Mouse (Mus musculus): Measurements from ENCODE around the gene Mipep.

Gene Mipep

GRCm38 (mm10) chr14:60784427-60785315, at the start of gene Mipep:
TSS of gene Mipep (plus strand) at chr14:60784573.
- peak; percentile 87 for DNase-seq

- DNase-seq = peak; percentile 72 to 78
These were observed 49.2 kb upstream of the Mipep start for GRCm38 (mm10) chr14:60735206-60735605.

GRCm38 (mm10) chr14:60735848-60736547, 48.4 kb upstream of the Mipep start:
- no peak for DNase-seq

- DNase-seq = peak in 1 of 2 experiments; percentile 38
These were observed 47.7 kb upstream of the Mipep start for GRCm38 (mm10) chr14:60736591-60737192.

GRCm38 (mm10) chr14:60737202-60737611, 47.2 kb upstream of the Mipep start:
- no peak for DNase-seq

- DNase-seq = no peak
These were observed 45.9 kb upstream of the Mipep start for GRCm38 (mm10) chr14:60738434-60738938.

GRCm38 (mm10) chr14:60739155-60739554, 45.2 kb upstream of the Mipep start:
- DNase-seq = no peak

- DNase-seq = peak; percentile 35 to 51
These were observed 44.8 kb upstream of the Mipep start for GRCm38 (mm10) chr14:60739616-60740015.

GRCm38 (mm10) chr14:60740507-60740906, 43.9 kb upstream of the Mipep start:
- no peak for DNase-seq

- DNase-seq = peak; percentile 55 to 65
These were observed 43.3 kb upstream of the Mipep start for GRCm38 (mm10) chr14:60741033-60741432.

GRCm38 (mm10) chr14:60741490-60741981, 42.8 kb upstream of the Mipep start:
- peak; percentile 96 for DNase-seq

- DNase-seq = no peak
These were observed 40.7 kb upstream of the Mipep start for GRCm38 (mm10) chr14:60743681-60744080.

GRCm38 (mm10) chr14:60745201-60745600, 39.2 kb upstream of the Mipep start:
- no peak for DNase-seq

- DNase-seq = no peak
These were observed 38.2 kb upstream of the Mipep start for GRCm38 (mm10) chr14:60746141-60746540.

GRCm38 (mm10) chr14:60747154-60747870, 37.1 kb upstream of the Mipep start:
- DNase-seq = no peak

GRCm38 (mm10) chr14:60749880-60750279, 34.5 kb upstream of the Mipep start:
- no peak for DNase-seq

- DNase-seq = no peak
These were observed 32.8 kb upstream of the Mipep start for GRCm38 (mm10) chr14:60751581-60751980.

GRCm38 (mm10) chr14:60752892-60753800, 31.2 kb upstream of the Mipep start:
- peak; percentile 71 to 79 for DNase-seq

- DNase-seq = no peak
These were observed 30.6 kb upstream of the Mipep start for GRCm38 (mm10) chr14:60753801-60754126.

GRCm38 (mm10) chr14:60754656-60755055, 29.7 kb upstream of the Mipep start:
- DNase-seq = no peak

- peak; percentile 87 to 89 for DNase-seq
These were observed 28.1 kb upstream of the Mipep start for GRCm38 (mm10) chr14:60756271-60756670.

Measured in cerebellum, postnatal 14 days (tissue).